Mouse (Mus musculus): ENCODE results near the gene Kif5a. TPM values are rescaled to one million over a fixed set of nuclear protein-coding genes. Genes with fewer than 3 reads are reported as not detected.

Gene Kif5a
- polyA plus RNA-seq, 2 experiments = 0.01 to 0.11 TPM

DNA sequence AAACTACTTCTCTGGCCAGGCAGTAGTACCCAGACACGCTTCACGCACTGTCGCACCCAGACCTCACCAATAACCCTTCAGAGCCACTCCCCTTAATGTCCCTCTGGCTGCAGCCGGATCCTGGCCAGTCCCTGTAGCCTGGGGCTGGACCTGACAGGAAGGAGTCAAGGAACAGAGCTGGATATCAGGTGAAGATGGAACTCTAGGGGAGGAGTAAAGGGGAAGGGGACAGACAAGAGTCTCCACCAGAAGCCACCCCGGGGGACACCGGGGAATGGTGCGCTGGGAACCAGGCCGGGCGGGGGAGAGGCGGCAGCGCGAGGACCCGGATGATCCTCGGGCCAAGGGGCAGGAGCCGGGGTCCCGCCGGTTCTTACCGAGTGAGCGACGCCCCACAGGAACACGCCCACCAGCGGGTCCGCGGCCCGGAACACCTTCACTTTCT lies 52.2 kb downstream of the Kif5a start:
- WGBS (ENCODE audit: insufficient replicate concordance) = 1% methylated on average over 23 of the region's 25 CpGs
- H3K27me3 ChIP-seq (ENCODE audit: control insufficient read depth, insufficient read depth, low read length) = no peaks in the 10 kb centered on the region
- H3K9ac ChIP-seq (replicated peaks) = peak overlapping the region; percentile 88
- ATAC-seq (ENCODE audit: insufficient read depth) (peak; percentile 71), DNase-seq (ENCODE audit: low read depth in 3 of 3, low spot score in 3 of 3) (no peak)
- peaks cover 36% of the 10 kb centered on the region for H3K36me3 ChIP-seq (replicated peaks; ENCODE audit: control insufficient read depth, insufficient read depth, low read depth)
- H3K27ac ChIP-seq = peak overlapping the region; percentile 80
- peaks cover 27 to 34% of the 10 kb centered on the region in 2 experiments for H3K4me1 ChIP-seq (replicated peaks; ENCODE audit: control insufficient read depth in 2 of 2, insufficient read depth in 2 of 2, low read length in 1 of 2)
- peak overlapping the region; percentile 89 to 97 for H3K4me3 ChIP-seq (ENCODE audit: insufficient read depth in 1 of 2, low read depth in 2 of 2, low read length in 2 of 2)
- no peak for TF ChIP-seq CTCF (IDR thresholded peaks at IDR 0.05; ENCODE audit: low read depth)
- no peak for TF ChIP-seq EP300 (IDR thresholded peaks at IDR 0.05; ENCODE audit: low read depth)
- peak overlapping the region; percentile 88 for H3K4me2 ChIP-seq (ENCODE audit: low read depth)
- no peaks in the 10 kb centered on the region for H3K9me3 ChIP-seq (ENCODE audit: control insufficient read depth, low read length)

DNA sequence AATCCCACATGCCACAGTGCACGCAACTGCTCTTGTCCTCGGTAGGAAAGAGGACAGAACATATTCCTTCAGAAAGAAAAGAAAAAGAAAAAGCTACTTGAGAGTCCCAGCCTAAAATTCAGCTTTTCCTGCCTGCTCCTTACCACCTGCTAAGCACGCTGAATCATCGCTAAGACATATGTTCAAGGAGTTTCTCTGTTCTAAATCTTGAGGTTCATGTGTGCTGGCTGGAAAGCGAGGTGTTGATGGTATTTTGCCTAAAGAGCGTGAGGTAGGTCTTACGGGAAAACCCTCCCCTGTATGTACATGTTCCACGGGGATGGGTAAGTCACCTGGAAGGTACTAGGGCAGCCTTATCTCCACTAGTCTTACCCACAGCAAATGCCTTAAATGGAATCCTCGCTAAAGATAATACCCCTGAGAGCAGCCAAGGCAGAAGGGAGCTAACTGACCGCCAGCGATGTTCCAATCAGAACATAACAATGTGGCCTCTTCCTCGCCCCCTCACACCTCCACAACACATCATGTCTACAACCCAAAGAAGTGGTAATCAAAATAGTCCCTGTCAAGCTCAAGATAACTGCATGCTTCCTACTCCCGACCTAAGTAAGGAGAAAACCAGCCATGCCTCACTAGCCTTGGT lies 53.1 kb downstream of the Kif5a start:
- Histone ChIP-seq H3K9ac (replicated peaks) (peak overlapping the region; percentile 88), H3K4me1 (replicated peaks; ENCODE audit: control insufficient read depth in 2 of 2, insufficient read depth in 2 of 2, low read length in 1 of 2) (peaks cover 33 to 42% of the 10 kb centered on the region in 2 experiments), H3K9me3 (ENCODE audit: control insufficient read depth, low read length) (no peaks in the 10 kb centered on the region), H3K36me3 (replicated peaks; ENCODE audit: control insufficient read depth, insufficient read depth, low read depth) (peaks cover 43% of the 10 kb centered on the region), H3K27me3 (ENCODE audit: control insufficient read depth, insufficient read depth, low read length) (no peaks in the 10 kb centered on the region), H3K27ac (peak overlapping the region; percentile 80), H3K4me2 (ENCODE audit: low read depth) (peak overlapping the region; percentile 88), H3K4me3 (ENCODE audit: insufficient read depth in 1 of 2, low read depth in 2 of 2, low read length in 2 of 2) (peak overlapping the region; percentile 89 to 97)
- 42% methylated on average over 13 of the region's 13 CpGs for WGBS (ENCODE audit: insufficient replicate concordance)
- no peak for TF ChIP-seq EP300 (IDR thresholded peaks at IDR 0.05; ENCODE audit: low read depth)
- TF ChIP-seq CTCF (IDR thresholded peaks at IDR 0.05; ENCODE audit: low read depth) = no peak
- ATAC-seq (ENCODE audit: insufficient read depth) (no peak), DNase-seq (ENCODE audit: low read depth in 3 of 3, low spot score in 3 of 3) (no peak)

DNA sequence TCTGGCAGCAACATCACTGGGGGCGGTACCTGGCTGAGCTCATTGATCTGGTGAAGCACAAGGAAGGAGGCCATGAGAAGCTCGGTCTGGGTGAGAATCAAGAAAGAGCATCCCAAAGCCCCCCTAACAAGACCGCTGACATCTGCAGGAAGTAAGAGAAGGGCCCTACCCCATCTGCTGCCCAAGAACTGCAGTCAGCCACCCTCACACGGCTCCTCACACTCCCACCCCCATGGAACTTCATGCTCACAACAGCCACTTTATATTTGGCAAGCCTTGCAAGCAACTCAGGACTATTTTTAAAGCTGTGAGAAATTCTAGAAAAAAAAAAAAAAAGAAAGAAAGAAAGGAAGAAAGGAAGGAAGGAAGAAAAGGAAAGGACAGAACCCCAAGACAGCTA lies 54.2 kb downstream of the Kif5a start:
- H3K27ac ChIP-seq = peak overlapping the region; percentile 80
- 83% methylated on average over 4 of the region's 4 CpGs for WGBS (ENCODE audit: insufficient replicate concordance)
- H3K9ac ChIP-seq (replicated peaks) = peak overlapping the region; percentile 88
- peak overlapping the region; percentile 88 for H3K4me2 ChIP-seq (ENCODE audit: low read depth)
- H3K9me3 ChIP-seq (ENCODE audit: control insufficient read depth, low read length) = no peaks in the 10 kb centered on the region
- no peaks in the 10 kb centered on the region for H3K27me3 ChIP-seq (ENCODE audit: control insufficient read depth, insufficient read depth, low read length)
- DNase-seq (ENCODE audit: low read depth in 3 of 3, low spot score in 3 of 3) = no peak
- peaks cover 54% of the 10 kb centered on the region for H3K36me3 ChIP-seq (replicated peaks; ENCODE audit: control insufficient read depth, insufficient read depth, low read depth)
- no peak for TF ChIP-seq EP300 (IDR thresholded peaks at IDR 0.05; ENCODE audit: low read depth)
- H3K4me1 ChIP-seq (replicated peaks; ENCODE audit: control insufficient read depth in 2 of 2, insufficient read depth in 2 of 2, low read length in 1 of 2) = peaks cover 39 to 50% of the 10 kb centered on the region in 2 experiments
- no peak for ATAC-seq (ENCODE audit: insufficient read depth)
- 0 out of 4 replicates have a peak overlapping the region, but pooled peaks of 1 of the 2 experiments have one; percentile 89 for H3K4me3 ChIP-seq (ENCODE audit: insufficient read depth in 1 of 2, low read depth in 2 of 2, low read length in 2 of 2)

DNA sequence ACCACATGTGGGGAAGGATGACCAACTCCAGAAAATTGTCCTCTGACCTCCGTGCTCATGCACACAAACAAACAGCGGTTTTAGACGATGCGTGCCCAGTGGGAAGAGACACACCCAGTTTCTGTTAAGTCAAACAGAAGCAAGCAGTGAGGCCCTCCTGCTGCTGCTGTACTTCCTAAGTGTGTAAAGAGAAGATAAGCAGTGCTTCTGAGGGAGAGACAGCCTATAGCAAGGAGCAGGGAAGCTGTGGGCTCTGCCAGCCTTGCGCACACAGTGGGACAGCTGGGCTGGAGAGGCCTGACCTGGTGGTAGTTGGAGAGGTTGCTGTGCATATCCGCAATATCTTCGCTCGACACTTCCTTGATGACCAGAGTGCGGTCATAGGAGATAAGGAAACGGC lies 57.8 kb downstream of the Kif5a start:
- Histone ChIP-seq H3K9ac (replicated peaks) (peak overlapping the region; percentile 85), H3K36me3 (replicated peaks; ENCODE audit: control insufficient read depth, insufficient read depth, low read depth) (peaks cover 85% of the 10 kb centered on the region), H3K4me1 (replicated peaks; ENCODE audit: control insufficient read depth in 2 of 2, insufficient read depth in 2 of 2, low read length in 1 of 2) (peaks cover 59 to 62% of the 10 kb centered on the region in 2 experiments), H3K4me2 (ENCODE audit: low read depth) (peak overlapping the region; percentile 91), H3K4me3 (ENCODE audit: insufficient read depth in 1 of 2, low read depth in 2 of 2, low read length in 2 of 2) (peak overlapping the region; percentile 52 to 53), H3K27me3 (ENCODE audit: control insufficient read depth, insufficient read depth, low read length) (no peaks in the 10 kb centered on the region), H3K9me3 (ENCODE audit: control insufficient read depth, low read length) (no peaks in the 10 kb centered on the region), H3K27ac (peak overlapping the region; percentile 100)
- 10% methylated on average over 10 of the region's 10 CpGs for WGBS (ENCODE audit: insufficient replicate concordance)
- TF ChIP-seq EP300 (IDR thresholded peaks at IDR 0.05; ENCODE audit: low read depth) (peak; percentile 92), CTCF (IDR thresholded peaks at IDR 0.05; ENCODE audit: low read depth) (no peak; the same call in 1 of the 2 replicates)
- ATAC-seq (ENCODE audit: insufficient read depth) (peak; percentile 89), DNase-seq (ENCODE audit: low read depth in 3 of 3, low spot score in 3 of 3) (peak; percentile 83 to 89 (median 85))

DNA sequence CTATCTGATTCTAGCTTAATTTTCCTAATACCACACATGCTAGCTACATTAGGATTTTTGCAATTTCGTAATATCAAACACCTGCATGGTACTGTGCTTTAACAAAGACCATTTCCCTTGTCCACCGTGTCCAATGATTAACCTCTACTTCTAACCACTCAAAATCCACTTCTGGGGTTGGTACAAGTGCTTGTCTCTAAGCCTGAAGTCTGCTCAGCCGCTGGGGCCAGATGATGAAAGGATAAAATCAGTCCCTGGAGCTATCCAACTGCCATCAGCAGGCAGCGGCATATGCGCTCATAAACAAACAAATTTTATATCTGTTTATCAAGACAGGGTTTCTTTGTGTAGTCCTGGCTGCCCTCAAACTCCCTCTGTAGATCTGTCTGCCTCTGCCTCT lies 58.6 kb downstream of the Kif5a start:
- Histone ChIP-seq H3K9ac (replicated peaks) (peak overlapping the region; percentile 85), H3K4me1 (replicated peaks; ENCODE audit: control insufficient read depth in 2 of 2, insufficient read depth in 2 of 2, low read length in 1 of 2) (peaks cover 53 to 54% of the 10 kb centered on the region in 2 experiments), H3K36me3 (replicated peaks; ENCODE audit: control insufficient read depth, insufficient read depth, low read depth) (peaks cover 93% of the 10 kb centered on the region), H3K9me3 (ENCODE audit: control insufficient read depth, low read length) (no peaks in the 10 kb centered on the region), H3K4me3 (ENCODE audit: insufficient read depth in 1 of 2, low read depth in 2 of 2, low read length in 2 of 2) (peak overlapping the region; percentile 52 to 53), H3K27ac (peak overlapping the region; percentile 100), H3K4me2 (ENCODE audit: low read depth) (peak overlapping the region; percentile 91), H3K27me3 (ENCODE audit: control insufficient read depth, insufficient read depth, low read length) (no peaks in the 10 kb centered on the region)
- 29% methylated on average over 5 of the region's 5 CpGs for WGBS (ENCODE audit: insufficient replicate concordance)
- TF ChIP-seq CTCF (IDR thresholded peaks at IDR 0.05; ENCODE audit: low read depth) = no peak
- peak; percentile 15; the same call in 1 of the 2 replicates for TF ChIP-seq EP300 (IDR thresholded peaks at IDR 0.05; ENCODE audit: low read depth)
- peak; percentile 18; the same call in 1 of the 2 replicates for ATAC-seq (ENCODE audit: insufficient read depth)
- DNase-seq (ENCODE audit: low read depth in 3 of 3, low spot score in 3 of 3) = no peak

Measured in liver, embryonic 14.5 days (tissue).